Mouse (Mus musculus): ENCODE measurements around the gene Ccdc103. TPM values are rescaled to one million over a fixed set of nuclear protein-coding genes. Genes with fewer than 3 reads are reported as not detected.

The Ccdc103 gene
- total and polyA plus RNA-seq, 2 experiments from 2014 or later = 2.9 to 4.4 TPM

DNA sequence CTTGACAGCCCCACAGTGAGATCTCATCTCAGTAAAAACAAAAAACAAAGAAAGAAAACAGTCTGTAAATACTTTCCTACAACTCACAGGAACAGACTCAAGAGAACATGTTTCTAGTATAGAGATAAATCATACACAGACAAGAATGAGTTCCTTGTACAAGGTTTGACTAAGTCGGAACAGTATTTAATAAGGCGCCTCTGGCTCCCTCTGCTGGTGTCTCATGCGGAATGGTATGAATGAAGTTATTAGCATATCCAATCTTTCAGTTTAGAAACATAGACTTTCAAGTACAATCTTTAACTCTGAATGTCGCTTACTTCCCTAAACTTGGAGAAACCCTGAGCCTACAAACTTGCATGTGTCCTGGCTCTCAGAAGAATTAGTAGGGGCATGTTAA, 16.7 kb upstream of the Ccdc103 start:
- ATAC-seq = peak; percentile 71; the same call in 1 of the 2 replicates
- H3K27ac ChIP-seq (ENCODE audit: low read depth, low read length) = no peak overlapping the region
- DNase-seq = peak; percentile 89
- no peaks in the 10 kb centered on the region for H3K4me1 ChIP-seq (ENCODE audit: insufficient read depth)
- no peak overlapping the region for H3K4me2 ChIP-seq (ENCODE audit: low read depth)
- no peak overlapping the region for H3K4me3 ChIP-seq (ENCODE audit: low read depth, low read length)
- WGBS = 30% methylated on average over 4 of the region's 4 CpGs
- TF ChIP-seq CTCF (IDR thresholded peaks at IDR 0.05; ENCODE audit: low read depth) = peak; percentile 79
- H3K36me3 ChIP-seq (ENCODE audit: insufficient read depth) = peaks cover 81% of the 10 kb centered on the region
- H3K9me3 ChIP-seq (ENCODE audit: low read length) = no peaks in the 10 kb centered on the region
- H3K9ac ChIP-seq = no peak overlapping the region
- H3K27me3 ChIP-seq (ENCODE audit: insufficient read depth, low read length) = no peaks in the 10 kb centered on the region

- Histone ChIP-seq H3K27ac (ENCODE audit: low read depth, low read length) (no peak overlapping the region), H3K4me3 (ENCODE audit: low read depth, low read length) (no peak overlapping the region), H3K27me3 (ENCODE audit: insufficient read depth, low read length) (no peaks in the 10 kb centered on the region), H3K36me3 (ENCODE audit: insufficient read depth) (peaks cover 47% of the 10 kb centered on the region), H3K9ac (no peak overlapping the region), H3K4me2 (ENCODE audit: low read depth) (no peak overlapping the region), H3K9me3 (ENCODE audit: low read length) (no peaks in the 10 kb centered on the region), H3K4me1 (ENCODE audit: insufficient read depth) (no peaks in the 10 kb centered on the region)
- DNase-seq (no peak), ATAC-seq (no peak)
- no peak for TF ChIP-seq CTCF (IDR thresholded peaks at IDR 0.05; ENCODE audit: low read depth)
- WGBS = 61% methylated on average over 7 of the region's 7 CpGs
Measured at GRCm38 (mm10) chr11:102874801-102875334, 6.1 kb upstream of the Ccdc103 start.

DNA sequence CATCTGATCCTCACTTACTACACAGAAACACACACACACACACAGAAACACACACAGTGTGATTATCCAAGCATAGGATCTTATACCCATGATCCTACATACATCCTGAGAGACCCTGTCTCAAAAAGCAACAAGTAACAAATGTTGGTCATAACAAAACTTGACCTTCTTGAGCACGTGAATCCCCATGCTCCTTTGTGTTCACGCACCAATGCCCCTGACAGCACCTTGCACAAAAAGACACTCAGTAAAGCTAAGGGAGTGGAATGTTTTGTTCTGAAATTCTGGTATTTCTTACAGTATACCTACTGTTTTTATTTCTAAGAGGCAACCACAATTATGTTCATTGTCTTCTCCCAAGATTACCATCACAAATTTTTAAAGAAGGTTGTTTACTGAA, 1.4 kb upstream of the Ccdc103 start:
- WGBS = 40% methylated on average over 2 of the region's 2 CpGs
- TF ChIP-seq CTCF (IDR thresholded peaks at IDR 0.05; ENCODE audit: low read depth) = no peak
- H3K9ac ChIP-seq = no peak overlapping the region
- ATAC-seq = no peak
- no peak overlapping the region for H3K27ac ChIP-seq (ENCODE audit: low read depth, low read length)
- DNase-seq = no peak
- no peak overlapping the region for H3K4me3 ChIP-seq (ENCODE audit: low read depth, low read length)
- peaks cover 4% of the 10 kb centered on the region; the same call in 1 of the 2 replicates for H3K4me1 ChIP-seq (ENCODE audit: insufficient read depth)
- H3K36me3 ChIP-seq (ENCODE audit: insufficient read depth) = peaks cover 26% of the 10 kb centered on the region
- H3K27me3 ChIP-seq (ENCODE audit: insufficient read depth, low read length) = no peaks in the 10 kb centered on the region
- no peaks in the 10 kb centered on the region for H3K9me3 ChIP-seq (ENCODE audit: low read length)
- H3K4me2 ChIP-seq (ENCODE audit: low read depth) = no peak overlapping the region

GRCm38 (mm10) chr11:102881314-102882198, 552 bp downstream of the Ccdc103 start:
- Histone ChIP-seq H3K4me1 (ENCODE audit: insufficient read depth) (peaks cover 4% of the 10 kb centered on the region; the same call in 1 of the 2 replicates), H3K4me3 (ENCODE audit: low read depth, low read length) (peak overlapping the region; percentile 68), H3K36me3 (ENCODE audit: insufficient read depth) (peaks cover 9% of the 10 kb centered on the region; the same call in 1 of the 2 replicates), H3K4me2 (ENCODE audit: low read depth) (peak overlapping the region; percentile 71), H3K27me3 (ENCODE audit: insufficient read depth, low read length) (no peaks in the 10 kb centered on the region), H3K27ac (ENCODE audit: low read depth, low read length) (peak overlapping the region; percentile 87), H3K9me3 (ENCODE audit: low read length) (no peaks in the 10 kb centered on the region), H3K9ac (peak overlapping the region; percentile 76)
- no peak for DNase-seq
- no peak for TF ChIP-seq CTCF (IDR thresholded peaks at IDR 0.05; ENCODE audit: low read depth)
- peak; percentile 3; the same call in 1 of the 2 replicates for ATAC-seq
- 17% methylated on average over 13 of the region's 13 CpGs for WGBS

DNA sequence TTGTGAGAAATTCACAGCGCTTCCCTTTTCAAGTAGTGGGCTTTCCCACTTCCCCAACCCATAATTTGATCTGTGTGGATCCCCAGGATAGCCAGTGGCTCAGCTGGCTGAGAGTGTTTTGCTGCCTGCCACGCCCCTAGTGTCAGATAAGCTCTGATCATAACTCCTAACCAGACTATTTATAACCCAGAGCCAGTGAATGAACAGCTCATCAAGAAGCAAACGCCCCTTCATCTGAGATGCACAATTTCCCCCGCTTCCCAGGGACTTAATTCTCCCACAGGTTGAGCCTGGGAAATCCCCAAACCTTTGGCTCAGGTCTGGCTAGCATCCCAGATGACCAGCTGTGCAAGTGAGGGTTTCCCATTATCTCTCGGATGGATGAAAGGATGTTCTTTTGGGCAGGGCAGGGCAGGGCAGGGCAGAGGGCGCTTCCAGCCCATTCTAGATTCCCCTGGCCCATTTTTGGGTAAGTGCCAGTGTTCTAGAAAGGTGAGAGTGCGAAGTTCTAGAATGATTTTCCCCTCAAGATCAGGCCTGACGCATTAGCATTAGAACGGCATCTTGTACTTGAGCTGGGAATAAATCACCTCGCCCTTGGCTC, 3.7 kb downstream of the Ccdc103 start, which contains the start of gene Fam187a:
Fam187a (plus strand) TSS at position 554 of the 604 bp plus-strand sequence.
- no peak within 1 kb of the TSS for H3K9ac ChIP-seq
- ATAC-seq (no peak), DNase-seq (no peak)
- H3K4me3 ChIP-seq (ENCODE audit: low read depth, low read length) = no peak within 1 kb of the TSS
- TF ChIP-seq CTCF (IDR thresholded peaks at IDR 0.05; ENCODE audit: low read depth) = no peak
- no peak within 1 kb of the TSS for H3K27ac ChIP-seq (ENCODE audit: low read depth, low read length)
- H3K27me3 ChIP-seq (ENCODE audit: insufficient read depth, low read length) = no peaks in the 10 kb centered on the region
- WGBS = 56% methylated on average over 10 of the region's 10 CpGs
- no peaks in the 10 kb centered on the region for H3K36me3 ChIP-seq (ENCODE audit: insufficient read depth)
- H3K4me1 ChIP-seq (ENCODE audit: insufficient read depth) = peaks cover 16% of the 10 kb centered on the region; the same call in 1 of the 2 replicates
- H3K4me2 ChIP-seq (ENCODE audit: low read depth) = no peak within 1 kb of the TSS
- H3K9me3 ChIP-seq (ENCODE audit: low read length) = no peaks in the 10 kb centered on the region

DNA sequence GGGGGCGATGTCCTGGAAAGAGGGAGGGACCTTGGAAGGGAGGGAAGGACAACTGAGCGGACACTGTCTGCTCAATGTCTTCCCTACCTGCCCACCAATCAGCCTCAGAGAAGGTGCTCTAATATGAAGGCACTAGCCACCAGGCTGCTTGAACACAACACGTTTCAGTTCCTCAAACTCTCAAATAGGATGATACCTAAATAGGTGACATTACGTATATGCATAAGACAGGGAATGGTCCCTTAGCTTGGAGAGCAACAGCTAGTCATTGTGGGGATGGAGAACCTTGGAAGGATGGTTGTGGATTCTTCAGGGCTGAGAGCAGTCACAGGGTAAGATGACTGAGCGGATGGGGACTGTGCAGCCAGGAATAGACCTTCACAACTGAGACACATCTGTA, 6.4 kb downstream of the Ccdc103 start:
- no peak overlapping the region for H3K9ac ChIP-seq
- no peak overlapping the region for H3K4me3 ChIP-seq (ENCODE audit: low read depth, low read length)
- no peaks in the 10 kb centered on the region for H3K36me3 ChIP-seq (ENCODE audit: insufficient read depth)
- 81% methylated on average over 5 of the region's 5 CpGs for WGBS
- ATAC-seq (no peak), DNase-seq (no peak)
- H3K4me2 ChIP-seq (ENCODE audit: low read depth) = no peak overlapping the region
- no peak for TF ChIP-seq CTCF (IDR thresholded peaks at IDR 0.05; ENCODE audit: low read depth)
- H3K9me3 ChIP-seq (ENCODE audit: low read length) = no peaks in the 10 kb centered on the region
- peaks cover 11% of the 10 kb centered on the region; the same call in 1 of the 2 replicates for H3K4me1 ChIP-seq (ENCODE audit: insufficient read depth)
- no peaks in the 10 kb centered on the region for H3K27me3 ChIP-seq (ENCODE audit: insufficient read depth, low read length)
- no peak overlapping the region for H3K27ac ChIP-seq (ENCODE audit: low read depth, low read length)

Data from forebrain, postnatal 0 days (tissue).